Mouse (Mus musculus) heart, embryonic 12.5 days (tissue): ENCODE data around the gene Adam12. TPM values are rescaled to one million over a fixed set of nuclear protein-coding genes. Genes with fewer than 3 reads are reported as not detected.
A peak's percentile ranks its signal among the peaks of the same experiment; 100 is the strongest.

Source experiments
- ATAC-seq: fragments of 200-750 bp; cut with Nextera tagmentation; 2 replicates; pipeline ENCODE4 v1.8.0; 2017; ENCODE audit warnings: moderate TSS enrichment, moderate library complexity; ENCODE audit not compliant: insufficient number of reproducible peaks, low FRiP score
- H3K27ac ChIP-seq: fragments of 300-500 bp; sonication (generic); 2 replicates; pipeline ENCODE4 v1.5.1; 2016; ENCODE audit warnings: mild to moderate bottlenecking, moderate library complexity; ENCODE audit not compliant: poor library complexity, severe bottlenecking
- H3K27me3 ChIP-seq: fragments of 300-500 bp; sonication (generic); replicated peaks from 2 replicates; pipeline ENCODE4 v1.6.1; 2016; ENCODE audit warnings: mild to moderate bottlenecking, moderate library complexity
- H3K36me3 ChIP-seq: fragments of 300-500 bp; sonication (generic); 2 replicates; pipeline ENCODE4 v1.6.1; 2016; ENCODE audit warnings: mild to moderate bottlenecking, moderate library complexity
- H3K4me1 ChIP-seq: fragments of 300-500 bp; sonication (generic); replicated peaks from 2 replicates; pipeline ENCODE4 v1.6.1; 2016; ENCODE audit warnings: mild to moderate bottlenecking
- H3K4me2 ChIP-seq: fragments of 300-500 bp; sonication (generic); 2 replicates; pipeline ENCODE4 v1.6.1; 2016; ENCODE audit warnings: mild to moderate bottlenecking, moderate library complexity
- H3K4me3 ChIP-seq: fragments of 300-500 bp; sonication (generic); 2 replicates; pipeline ENCODE4 v1.5.1; 2016; ENCODE audit warnings: mild to moderate bottlenecking
- H3K9ac ChIP-seq: fragments of 300-500 bp; sonication (generic); 2 replicates; pipeline ENCODE4 v1.6.1; 2016; ENCODE audit warnings: mild to moderate bottlenecking, moderate library complexity
- H3K9me3 ChIP-seq: fragments of 300-500 bp; sonication (generic); replicated peaks from 2 replicates; pipeline ENCODE4 v1.6.1; 2016; ENCODE audit warnings: mild to moderate bottlenecking, moderate library complexity
- WGBS: fragments of 180-500 bp; shearing (Covaris S2); methylation state at CpG from one replicate; pipeline ENCODE4 v1.1.7; 2016; 5-methylcytosine and 5-hydroxymethylcytosine counted together
- polyA plus RNA-seq: library from polyadenylated mRNA; unstranded; fragments of >200 nt; fragmentation: Nextera tagmentation; extraction: Ambion mirVana; gene quantifications from 2 replicates; pipeline ENCODE4 v1.2.1, GENCODE M21; 2016

The Adam12 gene
- polyA plus RNA-seq, 1 experiment from 2014 or later, result 3.9 TPM

DNA sequence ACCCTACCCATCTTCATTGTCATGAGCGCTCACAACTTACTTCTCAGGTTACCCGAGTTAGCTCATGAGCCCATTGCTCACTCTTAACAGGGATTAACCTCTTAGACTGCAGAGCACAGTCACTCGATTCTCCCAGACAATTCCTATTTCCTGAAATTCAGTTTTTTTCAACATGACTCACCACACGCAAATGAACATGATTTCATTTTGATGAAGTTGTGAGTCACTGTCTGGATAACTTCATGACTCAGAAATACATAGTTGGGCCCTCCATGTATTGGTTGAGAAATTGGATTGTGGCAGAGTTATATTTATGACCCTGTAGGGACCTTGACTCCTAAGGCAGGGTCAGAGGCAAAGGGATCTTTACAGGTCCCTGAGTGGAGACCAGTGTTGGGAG, 230.4 kb downstream of the Adam12 start:
- H3K27me3 ChIP-seq, result no peaks in the 10 kb centered on the region
- H3K36me3 ChIP-seq, result peaks cover 6% of the 10 kb centered on the region; the same call in 1 of the 2 replicates
- WGBS, result 83% methylated on average over 4 of the region's 4 CpGs
- no peak for ATAC-seq
- H3K27ac ChIP-seq, result no peak overlapping the region
- H3K4me1 ChIP-seq, result no peaks in the 10 kb centered on the region
- H3K4me2 ChIP-seq, result no peak overlapping the region
- H3K9ac ChIP-seq, result no peak overlapping the region
- peaks cover 15% of the 10 kb centered on the region for H3K9me3 ChIP-seq
- H3K4me3 ChIP-seq, result no peak overlapping the region

DNA sequence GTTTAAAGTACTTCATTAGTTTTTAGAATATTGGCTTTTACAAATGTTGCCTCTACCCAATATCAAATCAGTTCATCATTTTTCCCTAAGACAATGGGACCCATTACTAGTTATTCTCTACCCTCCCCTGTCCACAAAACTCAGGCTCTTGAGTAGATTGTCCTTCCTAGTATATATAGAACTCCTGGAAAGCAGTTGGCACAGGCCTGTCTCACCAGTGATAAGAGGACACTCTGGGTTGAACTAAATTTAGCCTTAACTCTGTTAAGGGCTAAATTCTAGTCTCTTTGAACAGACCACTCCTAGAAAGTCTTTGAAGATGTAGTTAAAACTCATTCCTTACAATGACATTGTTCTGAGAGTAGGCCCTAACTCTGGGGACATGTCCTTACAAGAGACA, 241.0 kb downstream of the Adam12 start:
- no peaks in the 10 kb centered on the region; the same call in 1 of the 2 replicates for H3K36me3 ChIP-seq
- no peak overlapping the region for H3K4me2 ChIP-seq
- H3K27me3 ChIP-seq, result no peaks in the 10 kb centered on the region
- H3K27ac ChIP-seq, result peak overlapping the region; percentile 75
- peaks cover 31% of the 10 kb centered on the region for H3K4me1 ChIP-seq
- no peak overlapping the region for H3K9ac ChIP-seq
- 0 out of 2 replicates have a peak, but pooled peaks have one; percentile 29 for ATAC-seq
- H3K4me3 ChIP-seq, result no peak overlapping the region
- no peaks in the 10 kb centered on the region for H3K9me3 ChIP-seq

DNA sequence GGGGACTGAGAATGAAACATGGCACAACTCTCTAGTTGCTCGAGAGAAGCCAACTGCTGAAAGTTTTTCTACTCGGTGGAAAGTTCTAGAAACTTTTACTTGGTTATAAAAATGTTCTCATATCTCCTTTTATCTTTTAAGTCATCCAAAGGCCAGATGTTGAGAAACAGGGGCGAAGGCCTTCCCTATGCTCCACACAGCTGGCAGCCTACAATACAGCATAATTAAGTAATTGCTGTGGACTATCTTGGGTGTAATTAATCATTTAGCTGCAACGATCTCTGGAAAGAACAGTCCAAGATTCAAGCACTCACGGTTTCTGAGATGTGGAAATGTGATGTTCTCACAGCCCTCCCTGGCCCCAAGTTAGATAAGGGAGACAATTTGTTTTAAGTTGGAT, 243.6 kb downstream of the Adam12 start:
- no peak overlapping the region for H3K9ac ChIP-seq
- no peak overlapping the region for H3K4me3 ChIP-seq
- H3K4me1 ChIP-seq, result peaks cover 25% of the 10 kb centered on the region
- 82% methylated on average over 5 of the region's 5 CpGs for WGBS
- ATAC-seq, result no peak
- no peaks in the 10 kb centered on the region for H3K27me3 ChIP-seq
- no peaks in the 10 kb centered on the region for H3K9me3 ChIP-seq
- H3K4me2 ChIP-seq, result no peak overlapping the region
- no peak overlapping the region for H3K27ac ChIP-seq
- no peaks in the 10 kb centered on the region; the same call in 1 of the 2 replicates for H3K36me3 ChIP-seq

DNA sequence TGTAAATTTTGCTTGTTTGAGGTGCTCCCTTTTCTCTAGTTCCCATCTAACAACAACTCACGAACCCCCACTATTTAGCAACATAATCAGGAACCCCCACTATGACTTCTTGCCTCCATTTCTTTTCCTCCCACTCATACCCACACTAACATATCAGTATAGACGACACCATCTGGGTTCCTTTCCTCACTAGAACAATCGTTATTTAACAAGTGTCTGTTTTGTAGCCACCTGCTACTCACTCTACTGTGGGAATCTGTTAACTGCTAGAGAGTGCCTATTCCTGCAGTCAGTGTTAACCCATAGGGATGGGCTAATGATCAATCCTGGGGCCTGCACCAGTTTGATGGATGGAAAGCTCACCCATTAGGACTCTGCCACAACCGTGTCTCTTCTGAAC, 245.7 kb downstream of the Adam12 start:
- Histone ChIP-seq H3K27ac (no peak overlapping the region), H3K9ac (no peak overlapping the region), H3K36me3 (0 out of 2 replicates have a peak, but pooled peaks cover 1% of the 10 kb centered on the region), H3K9me3 (no peaks in the 10 kb centered on the region), H3K4me2 (no peak overlapping the region), H3K4me1 (peaks cover 16% of the 10 kb centered on the region), H3K4me3 (no peak overlapping the region), H3K27me3 (no peaks in the 10 kb centered on the region)
- WGBS, result 79% methylated on average over 4 of the region's 4 CpGs
- no peak for ATAC-seq

DNA sequence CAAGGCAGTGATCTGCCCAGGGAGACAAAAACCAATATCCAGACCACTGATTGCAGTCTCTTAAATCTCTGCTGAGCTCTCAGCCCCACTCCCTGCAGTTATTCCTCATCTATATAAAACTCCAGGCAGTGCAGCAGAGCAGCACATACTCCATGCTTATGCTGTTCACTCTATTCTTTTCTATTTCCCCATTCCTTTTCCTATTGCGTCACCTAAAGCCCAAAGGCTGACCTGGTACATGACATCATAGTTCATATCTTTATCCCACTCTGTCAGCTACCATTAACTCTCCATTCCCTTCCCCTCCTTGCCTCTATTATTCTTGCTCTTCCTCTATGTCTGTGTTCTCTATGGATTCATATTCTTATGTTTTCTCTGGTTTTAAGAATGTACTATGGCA, 246.3 kb downstream of the Adam12 start:
- H3K36me3 ChIP-seq, result 0 out of 2 replicates have a peak, but pooled peaks cover 4% of the 10 kb centered on the region
- H3K4me2 ChIP-seq, result no peak overlapping the region
- H3K9ac ChIP-seq, result no peak overlapping the region
- peaks cover 13% of the 10 kb centered on the region for H3K4me1 ChIP-seq
- no peak for ATAC-seq
- no peak overlapping the region for H3K4me3 ChIP-seq
- no peaks in the 10 kb centered on the region for H3K27me3 ChIP-seq
- WGBS, result 84% methylated on average over 1 of the region's 1 CpGs
- no peak overlapping the region for H3K27ac ChIP-seq
- H3K9me3 ChIP-seq, result no peaks in the 10 kb centered on the region

DNA sequence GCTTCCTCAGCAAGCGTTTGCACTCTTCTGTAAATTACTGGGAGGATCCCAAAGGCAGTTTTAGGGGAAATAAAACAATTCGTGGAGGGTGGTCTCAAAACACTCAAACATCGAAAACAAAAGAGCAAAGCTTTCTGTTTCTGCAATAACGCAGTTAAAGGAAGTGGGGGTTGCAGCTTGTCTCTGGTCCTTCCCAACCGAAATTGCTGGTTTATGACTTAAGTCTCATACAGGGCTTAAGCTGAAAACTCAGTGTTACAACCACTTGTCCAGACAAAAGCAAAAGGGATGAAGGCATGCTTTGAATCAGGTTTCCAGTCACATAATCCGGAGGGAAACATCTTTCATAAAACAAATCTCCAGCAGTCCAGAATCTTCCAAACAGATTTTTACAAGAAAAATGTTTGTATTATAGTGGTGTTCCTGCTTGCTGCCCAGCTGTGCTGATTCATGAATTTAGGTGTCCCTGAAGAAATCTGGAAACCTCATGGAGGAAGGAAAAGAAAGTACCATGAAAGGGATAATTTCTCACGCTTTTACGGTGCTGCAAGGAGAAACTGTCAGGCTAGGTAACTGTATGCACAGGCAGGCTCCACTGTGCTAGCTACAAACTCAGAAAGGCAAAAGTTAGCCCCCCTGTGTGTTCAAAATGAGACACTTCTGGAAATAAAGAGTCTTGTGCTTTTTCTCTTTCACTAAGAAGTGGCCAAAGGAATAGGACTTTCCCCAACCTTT, 255.4 kb downstream of the Adam12 start:
- Histone ChIP-seq H3K36me3 (0 out of 2 replicates have a peak, but pooled peaks cover 4% of the 10 kb centered on the region), H3K4me3 (no peak overlapping the region), H3K27me3 (no peaks in the 10 kb centered on the region), H3K27ac (no peak overlapping the region), H3K9ac (no peak overlapping the region), H3K4me1 (no peaks in the 10 kb centered on the region), H3K4me2 (no peak overlapping the region), H3K9me3 (no peaks in the 10 kb centered on the region)
- WGBS, result 66% methylated on average over 8 of the region's 8 CpGs
- ATAC-seq, result no peak

DNA sequence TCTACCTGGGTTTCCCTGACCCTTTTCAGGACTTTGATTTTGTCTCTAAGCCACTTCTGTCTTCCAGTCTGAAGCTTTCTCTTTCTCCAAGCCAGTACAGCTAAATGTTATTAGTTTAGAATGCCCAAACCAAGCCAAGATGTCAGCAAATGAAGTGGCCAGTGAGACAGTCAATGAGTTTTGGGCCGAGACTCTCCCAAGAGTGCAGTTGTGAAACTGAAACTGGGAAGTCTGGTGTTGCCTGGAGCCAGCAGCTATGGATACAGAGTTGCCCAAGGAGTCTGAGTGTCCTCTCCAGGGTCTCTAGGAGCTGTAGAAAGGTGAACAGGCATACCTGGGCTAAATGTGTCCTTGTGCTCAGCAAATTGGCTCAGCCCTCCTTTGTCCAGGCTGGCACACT, 260.9 kb downstream of the Adam12 start:
- no peak overlapping the region for H3K27ac ChIP-seq
- no peak overlapping the region for H3K4me3 ChIP-seq
- no peak for ATAC-seq
- peaks cover 14% of the 10 kb centered on the region for H3K4me1 ChIP-seq
- H3K36me3 ChIP-seq, result no peaks in the 10 kb centered on the region
- no peaks in the 10 kb centered on the region for H3K9me3 ChIP-seq
- no peak overlapping the region for H3K9ac ChIP-seq
- no peak overlapping the region for H3K4me2 ChIP-seq
- WGBS, result 68% methylated on average over 1 of the region's 1 CpGs
- H3K27me3 ChIP-seq, result no peaks in the 10 kb centered on the region

DNA sequence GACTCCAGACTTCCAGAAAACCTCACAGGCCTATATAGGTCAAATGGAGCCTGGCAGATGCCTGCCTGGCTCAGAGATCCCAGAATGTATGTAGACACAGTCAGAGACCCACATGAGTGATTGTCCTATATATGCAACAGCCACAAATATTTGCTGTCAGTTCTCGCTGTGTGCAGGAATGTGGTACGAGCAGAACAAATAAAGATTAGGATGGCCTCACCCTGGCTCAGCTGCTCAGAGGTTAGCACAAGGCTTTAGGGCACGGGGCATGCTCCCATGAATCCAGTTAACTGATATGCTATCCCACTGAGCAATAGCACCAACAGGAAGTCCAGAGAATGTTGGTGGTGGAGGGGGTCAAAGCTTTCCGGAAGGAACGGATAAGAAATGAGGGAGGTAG, 261.5 kb downstream of the Adam12 start:
- no peak for ATAC-seq
- Histone ChIP-seq H3K27ac (no peak overlapping the region), H3K9ac (no peak overlapping the region), H3K9me3 (no peaks in the 10 kb centered on the region), H3K4me2 (no peak overlapping the region), H3K4me1 (peaks cover 14% of the 10 kb centered on the region), H3K4me3 (no peak overlapping the region), H3K36me3 (no peaks in the 10 kb centered on the region), H3K27me3 (no peaks in the 10 kb centered on the region)
- WGBS, result 31% methylated on average over 5 of the region's 5 CpGs

DNA sequence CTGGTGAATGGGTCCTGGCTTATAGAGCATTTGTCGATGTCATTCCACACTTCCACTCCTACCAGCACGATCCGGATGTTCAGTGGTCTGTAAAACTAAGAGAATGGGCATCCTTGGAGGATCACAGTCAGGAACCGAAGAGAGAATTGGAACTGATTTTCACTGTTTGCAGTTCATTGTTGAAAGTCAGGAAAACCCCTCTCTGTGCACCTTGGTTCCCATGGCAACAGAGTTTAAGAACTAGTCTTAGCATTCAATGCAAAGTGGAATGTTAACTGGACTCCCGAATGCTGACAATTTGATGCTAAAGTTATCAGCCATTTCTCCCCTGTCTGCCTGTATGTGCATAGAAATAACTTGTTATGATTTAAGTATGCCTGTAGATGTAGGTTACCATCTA, 264.0 kb downstream of the Adam12 start:
- no peaks in the 10 kb centered on the region for H3K36me3 ChIP-seq
- no peak overlapping the region for H3K4me3 ChIP-seq
- no peak for ATAC-seq
- peaks cover 28% of the 10 kb centered on the region for H3K4me1 ChIP-seq
- no peak overlapping the region for H3K27ac ChIP-seq
- no peak overlapping the region for H3K9ac ChIP-seq
- no peaks in the 10 kb centered on the region for H3K27me3 ChIP-seq
- no peaks in the 10 kb centered on the region for H3K9me3 ChIP-seq
- WGBS, result 86% methylated on average over 5 of the region's 5 CpGs
- no peak overlapping the region for H3K4me2 ChIP-seq

DNA sequence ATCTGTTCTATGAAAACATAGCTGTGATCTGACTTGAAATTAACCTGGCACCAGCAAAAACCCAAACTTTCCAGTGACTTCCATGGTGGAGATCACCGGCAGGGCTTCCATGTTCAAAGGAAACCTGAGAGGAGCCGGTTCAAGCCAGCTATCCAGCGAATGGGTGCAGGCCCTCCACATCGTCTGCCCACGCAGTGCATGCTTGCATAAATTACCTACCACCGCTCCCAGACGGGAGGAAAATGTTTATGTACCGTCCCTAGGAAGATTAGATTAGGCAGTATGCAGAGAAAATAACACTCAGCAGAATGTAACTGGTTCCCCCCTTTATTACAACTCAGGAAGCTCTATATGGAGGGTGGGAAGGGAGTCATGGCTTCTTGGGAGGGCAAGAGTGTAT, 268.4 kb downstream of the Adam12 start:
- Histone ChIP-seq H3K9ac (no peak overlapping the region), H3K36me3 (no peaks in the 10 kb centered on the region), H3K27me3 (no peaks in the 10 kb centered on the region), H3K27ac (peak overlapping the region; percentile 29; the same call in 1 of the 2 replicates), H3K4me1 (peaks cover 27% of the 10 kb centered on the region), H3K4me2 (no peak overlapping the region), H3K4me3 (no peak overlapping the region), H3K9me3 (no peaks in the 10 kb centered on the region)
- ATAC-seq, result peak; percentile 48; the same call in 1 of the 2 replicates
- WGBS, result 37% methylated on average over 8 of the region's 8 CpGs

DNA sequence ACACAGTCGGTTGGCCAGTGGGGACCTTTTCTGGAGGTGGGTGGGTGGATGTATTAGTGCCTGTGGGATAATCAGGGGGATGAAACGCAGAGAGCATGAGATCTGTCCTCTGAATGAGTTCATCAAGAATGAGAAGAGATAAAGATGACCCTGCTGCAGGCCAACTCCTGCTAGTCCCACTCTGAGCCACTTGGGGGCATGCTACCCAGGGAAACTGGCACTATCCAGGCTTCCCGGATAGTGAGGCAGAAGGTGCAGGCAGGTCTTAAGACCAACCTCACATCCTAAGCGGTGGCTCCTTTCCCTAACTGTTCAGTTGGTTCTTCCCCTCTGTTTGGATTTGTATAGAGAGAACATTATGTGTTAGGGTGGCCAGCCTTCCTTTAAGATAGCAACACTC, 272.7 kb downstream of the Adam12 start:
- Histone ChIP-seq H3K36me3 (no peaks in the 10 kb centered on the region), H3K9me3 (no peaks in the 10 kb centered on the region), H3K4me2 (no peak overlapping the region), H3K27ac (no peak overlapping the region), H3K4me3 (no peak overlapping the region), H3K4me1 (peaks cover 33% of the 10 kb centered on the region), H3K27me3 (no peaks in the 10 kb centered on the region), H3K9ac (no peak overlapping the region)
- WGBS, result 45% methylated on average over 4 of the region's 4 CpGs
- ATAC-seq, result no peak

DNA sequence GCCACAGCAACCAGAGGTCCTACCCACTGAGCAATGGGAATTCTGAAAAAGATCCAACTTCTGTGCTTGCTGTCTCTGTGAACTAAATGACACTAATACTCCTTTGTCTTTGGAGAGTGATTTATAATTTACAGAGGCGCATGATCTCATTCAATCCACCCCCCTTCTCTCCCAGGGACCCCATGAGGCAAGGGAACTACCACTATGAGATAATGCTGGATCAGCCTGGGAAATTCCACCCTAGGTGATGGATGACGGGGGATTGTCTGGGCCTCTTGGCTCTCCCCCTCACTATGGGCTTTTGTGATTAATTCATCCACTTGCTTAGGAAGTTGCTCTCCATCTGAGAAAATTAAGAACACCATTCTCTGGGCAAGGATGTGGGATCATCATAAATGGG, 274.1 kb downstream of the Adam12 start:
- WGBS, result 53% methylated on average over 2 of the region's 2 CpGs

More for the DNA sequence above, 274.1 kb downstream of the Adam12 start:
- Histone ChIP-seq H3K36me3 (no peaks in the 10 kb centered on the region), H3K4me3 (no peak overlapping the region), H3K9me3 (no peaks in the 10 kb centered on the region), H3K27me3 (no peaks in the 10 kb centered on the region), H3K4me2 (no peak overlapping the region), H3K4me1 (peaks cover 35% of the 10 kb centered on the region), H3K9ac (no peak overlapping the region), H3K27ac (no peak overlapping the region)
- no peak for ATAC-seq
